Mouse (Mus musculus) bone marrow macrophage, adult 2 months (primary cell): ENCODE results near the gene Adm2. TPM values are rescaled to one million over a fixed set of nuclear protein-coding genes. Genes with fewer than 3 reads are reported as not detected.
A peak's percentile ranks its signal among the peaks of the same experiment; 100 is the strongest.

Experiments
- H3K27ac ChIP-seq: 2 replicates; pipeline ENCODE4 v1.5.1; 2012; ENCODE audit warnings: low read depth, low read length; ENCODE audit not compliant: insufficient read depth
- H3K4me1 ChIP-seq: 2 replicates; pipeline ENCODE4 v1.6.1; 2012; ENCODE audit warnings: low read length; ENCODE audit not compliant: control insufficient read depth, insufficient read depth
- H3K4me3 ChIP-seq: 2 replicates; pipeline ENCODE4 v1.5.1; 2012; ENCODE audit warnings: mild to moderate bottlenecking, low read length, moderate library complexity; ENCODE audit not compliant: insufficient read depth
- CTCF ChIP-seq: IDR thresholded peaks from 2 replicates; pipeline ENCODE4 v1.5.1; 2012; ENCODE audit warnings: low read depth, mild to moderate bottlenecking, low read length, moderate library complexity
- POLR2A ChIP-seq: IDR thresholded peaks from 2 replicates; pipeline ENCODE4 v1.6.1; 2012; ENCODE audit warnings: mild to moderate bottlenecking, low read depth, low read length, borderline replicate concordance
- polyA plus RNA-seq: library from polyadenylated mRNA; stranded (reverse); fragments of >200 nt; gene quantifications from 2 replicates; pipeline ENCODE4 v1.2.4, GENCODE M21; 2012; ENCODE audit not compliant: missing spikeins, insufficient read depth, insufficient read length

Adm2 gene
- polyA plus RNA-seq, 1 experiment: not detected

DNA sequence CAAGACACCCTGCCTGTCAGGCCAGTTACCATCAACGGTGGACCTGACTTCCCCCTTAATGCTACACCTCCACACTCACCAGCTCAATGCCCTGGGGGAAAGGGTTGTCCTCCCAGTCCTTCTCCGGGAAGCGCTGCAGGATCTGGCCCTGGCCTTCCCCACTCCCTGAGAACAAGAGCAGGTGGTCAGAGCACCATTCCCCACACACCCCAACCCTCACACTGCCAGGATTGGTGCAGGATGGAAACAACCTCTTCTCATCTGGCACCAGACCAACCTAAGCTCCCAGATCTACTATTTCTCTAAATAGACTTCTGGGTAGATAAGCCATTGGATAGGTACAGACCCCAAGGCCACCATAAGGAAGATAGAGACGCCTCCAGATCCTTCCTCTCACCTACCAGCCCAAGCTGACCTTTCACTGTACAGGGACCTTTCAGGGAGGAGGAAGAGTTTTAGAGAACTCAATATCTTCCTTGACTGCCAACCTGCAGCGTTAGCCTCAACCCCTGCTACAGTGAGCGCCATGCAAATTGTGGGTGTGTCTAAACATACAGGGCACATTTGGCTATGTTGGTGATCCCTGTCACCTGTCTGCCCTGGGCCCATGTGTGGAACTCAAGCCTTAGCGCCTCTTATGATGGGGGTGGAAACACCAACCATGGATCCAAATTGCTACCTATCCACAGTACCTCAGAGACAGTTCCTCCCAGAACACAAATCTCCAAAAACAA, 13.9 kb upstream of the Adm2 start:
- H3K4me1 ChIP-seq: peaks cover 53% of the 10 kb centered on the region
- no peak overlapping the region for H3K4me3 ChIP-seq
- no peak overlapping the region for H3K27ac ChIP-seq
- TF ChIP-seq POLR2A (no peak), CTCF (no peak)

DNA sequence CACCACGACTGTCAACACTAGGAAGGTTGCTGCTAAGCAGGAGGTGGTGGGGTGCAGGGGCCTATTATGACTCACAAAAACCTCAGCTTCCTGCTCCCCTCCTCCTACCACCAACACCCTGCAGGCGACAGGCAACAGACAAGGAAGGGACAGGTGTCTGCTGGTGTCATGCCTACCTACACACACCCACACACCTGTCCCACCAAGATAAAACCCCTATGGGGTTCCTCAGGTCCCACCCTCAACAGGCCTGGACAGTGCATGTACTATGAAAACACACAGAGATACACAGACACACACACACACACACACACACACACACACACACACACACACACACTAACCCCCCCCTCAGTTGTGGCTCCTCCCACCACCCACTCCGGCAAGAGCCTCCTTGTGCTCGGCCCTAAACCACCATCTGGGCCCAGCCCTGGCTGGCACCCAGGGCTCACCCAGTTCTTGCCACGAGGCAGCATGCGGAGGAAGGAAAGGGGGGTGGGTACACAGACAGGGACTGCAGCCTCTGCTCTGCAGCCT, 12.5 kb upstream of the Adm2 start:
- H3K27ac ChIP-seq: no peak overlapping the region
- TF ChIP-seq CTCF (no peak), POLR2A (no peak)
- H3K4me1 ChIP-seq: peaks cover 58% of the 10 kb centered on the region

DNA sequence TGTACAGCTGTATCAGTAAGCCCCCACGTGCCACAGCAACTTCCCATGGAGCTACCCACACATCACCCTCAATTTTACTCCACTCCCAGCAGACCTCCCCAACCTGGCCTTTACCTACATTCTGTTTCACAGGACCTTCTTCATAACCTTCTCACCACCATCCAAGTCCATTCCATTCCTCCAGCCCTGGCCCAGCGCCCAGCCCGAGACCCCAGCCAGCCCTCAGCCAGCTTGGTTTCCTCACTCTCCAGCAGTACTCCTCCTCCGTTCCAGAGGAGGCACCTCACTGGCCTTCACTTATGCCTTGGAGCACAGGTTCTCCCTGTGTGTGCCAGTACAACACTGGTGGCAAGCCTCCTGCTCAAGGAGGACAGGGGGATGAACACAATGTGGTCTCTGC, 9.2 kb upstream of the Adm2 start:
- peaks cover 50% of the 10 kb centered on the region for H3K4me1 ChIP-seq
- no peak overlapping the region for H3K4me3 ChIP-seq
- TF ChIP-seq CTCF (no peak), POLR2A (no peak)
- H3K27ac ChIP-seq: no peak overlapping the region

More for the DNA sequence above, 12.5 kb upstream of the Adm2 start:
- H3K4me3 ChIP-seq: no peak overlapping the region

- Histone ChIP-seq H3K4me1 (peaks cover 42% of the 10 kb centered on the region), H3K27ac (no peak overlapping the region), H3K4me3 (peak overlapping the region; percentile 94)
- TF ChIP-seq CTCF (no peak), POLR2A (no peak)
These were observed 8.4 kb upstream of the Adm2 start for GRCm38 (mm10) chr15:89314107-89314506.

DNA sequence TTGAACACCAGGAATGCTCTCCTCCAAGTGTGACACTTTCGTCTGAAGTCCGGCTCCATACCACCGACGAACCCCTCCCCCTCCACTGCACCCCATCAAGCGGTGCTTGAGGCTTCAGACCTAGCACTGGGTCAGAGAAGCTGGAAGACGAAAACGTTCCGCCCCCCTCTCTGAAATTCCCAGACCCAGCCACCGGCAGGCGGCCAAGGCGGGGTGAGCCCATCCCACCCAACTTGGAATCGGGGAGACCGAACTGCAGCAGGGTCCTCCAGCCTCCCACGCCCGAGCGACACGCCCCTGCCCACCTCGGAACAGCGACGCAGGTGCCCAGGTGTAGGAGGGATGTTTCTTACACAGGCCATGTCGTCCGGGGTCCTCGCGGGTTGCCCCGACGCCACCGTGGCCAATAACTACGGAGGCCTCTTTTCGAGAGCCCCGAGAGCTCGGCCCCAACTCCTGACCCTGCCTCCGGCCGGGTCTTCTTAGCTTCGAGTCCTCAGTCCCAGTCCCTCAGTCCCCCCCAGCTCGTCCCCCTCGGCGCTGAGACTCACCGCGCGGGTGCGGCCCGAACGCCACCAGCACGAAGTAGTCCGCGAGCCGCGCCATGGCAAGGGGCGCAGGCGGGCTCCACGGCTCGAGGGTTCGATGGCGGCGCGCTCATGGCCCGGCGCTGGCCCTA, 7.9 kb upstream of the Adm2 start:
- TF ChIP-seq POLR2A (no peak), CTCF (no peak)
- Histone ChIP-seq H3K4me1 (peaks cover 37% of the 10 kb centered on the region), H3K4me3 (peak overlapping the region; percentile 94), H3K27ac (no peak overlapping the region)

GRCm38 (mm10) chr15:89315190-89315731, 7.3 kb upstream of the Adm2 start, which contains the start of gene Sbf1:
TSS of gene Sbf1 (minus strand) at chr15:89315311.
- TF ChIP-seq POLR2A: no peak
- no peak for TF ChIP-seq CTCF
- Histone ChIP-seq H3K4me3 (peak within 1 kb of the TSS; percentile 94), H3K27ac (peak within 1 kb of the TSS; percentile 47; the same call in 1 of the 2 replicates), H3K4me1 (peaks cover 31% of the 10 kb centered on the region)

- TF ChIP-seq POLR2A (no peak), CTCF (no peak; the same call in 1 of the 2 replicates)
- no peak overlapping the region for H3K4me3 ChIP-seq
- peaks cover 22% of the 10 kb centered on the region for H3K4me1 ChIP-seq
- H3K27ac ChIP-seq: no peak overlapping the region
These were observed 6.4 kb upstream of the Adm2 start for GRCm38 (mm10) chr15:89316146-89316545.

- no peaks in the 10 kb centered on the region for H3K4me1 ChIP-seq
- H3K4me3 ChIP-seq: no peak overlapping the region
- H3K27ac ChIP-seq: no peak overlapping the region
- TF ChIP-seq POLR2A: no peak
- TF ChIP-seq CTCF: no peak
These were observed 1.3 kb upstream of the Adm2 start for GRCm38 (mm10) chr15:89321264-89321663.

- H3K27ac ChIP-seq: no peak overlapping the region
- H3K4me3 ChIP-seq: no peak overlapping the region
- no peaks in the 10 kb centered on the region for H3K4me1 ChIP-seq
- no peak for TF ChIP-seq CTCF
- TF ChIP-seq POLR2A: no peak
These were observed 1.1 kb downstream of the Adm2 start for GRCm38 (mm10) chr15:89323656-89324055.
